Mouse (Mus musculus): ENCODE measurements around the gene Fam3c. TPM values are rescaled to one million over a fixed set of nuclear protein-coding genes. Genes with fewer than 3 reads are reported as not detected.

Gene Fam3c
- total RNA-seq (2021): 10 to 100 TPM; 86.8 to 92.8 TPM
- long read RNA-seq, experiment 1, transcript Fam3c-205 (10 exons, 2,826 nt): major isoform, 56 of 84 reads
- long read RNA-seq, experiment 1, partial matches to known transcripts: 0 of 84 reads
- long read RNA-seq, experiment 1, other reads (novel, unspliced or antisense): 27 of 84 reads
- long read RNA-seq, experiment 2, transcript Fam3c-205 (10 exons, 2,826 nt): major isoform, 31 of 43 reads
- long read RNA-seq, experiment 2, partial matches to known transcripts: 1 of 43 reads
- long read RNA-seq, experiment 2, other reads (novel, unspliced or antisense): 11 of 43 reads

DNA sequence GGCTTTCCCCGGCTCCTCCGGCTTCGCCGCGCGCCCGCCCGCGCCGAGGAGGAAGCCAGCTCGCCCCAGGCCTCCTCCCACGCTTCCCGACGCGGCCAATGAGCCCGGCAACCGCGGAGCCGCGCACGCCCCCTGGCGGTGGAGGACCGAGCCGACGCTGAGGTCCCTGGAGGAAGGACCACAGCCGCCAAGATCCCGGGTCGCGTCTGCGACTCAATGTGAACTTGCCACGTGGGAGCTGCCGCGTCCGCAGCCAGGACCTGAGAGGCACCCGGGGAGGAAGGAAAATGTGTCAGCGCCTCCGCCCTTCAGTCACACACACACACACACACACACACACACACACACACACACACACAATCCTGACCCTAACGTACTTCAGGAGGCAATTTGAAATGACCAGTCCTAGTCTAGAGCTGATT, at the start of gene Fam3c:
TSS of gene Fam3c (minus strand) at position 158 of the 422 bp plus-strand sequence.
- DNase-seq (ENCODE audit: extremely low spot score in 1 of 2, low spot score in 2 of 2): peak; percentile 94 to 96
- TF ChIP-seq CTCF (IDR thresholded peaks at IDR 0.05): peak; percentile 96
- peak within 1 kb of the TSS; percentile 76 for H3K27ac ChIP-seq
- intact Hi-C loops (cut with DNase I): no loop called here
- peak within 1 kb of the TSS; percentile 83 for H3K4me3 ChIP-seq

DNA sequence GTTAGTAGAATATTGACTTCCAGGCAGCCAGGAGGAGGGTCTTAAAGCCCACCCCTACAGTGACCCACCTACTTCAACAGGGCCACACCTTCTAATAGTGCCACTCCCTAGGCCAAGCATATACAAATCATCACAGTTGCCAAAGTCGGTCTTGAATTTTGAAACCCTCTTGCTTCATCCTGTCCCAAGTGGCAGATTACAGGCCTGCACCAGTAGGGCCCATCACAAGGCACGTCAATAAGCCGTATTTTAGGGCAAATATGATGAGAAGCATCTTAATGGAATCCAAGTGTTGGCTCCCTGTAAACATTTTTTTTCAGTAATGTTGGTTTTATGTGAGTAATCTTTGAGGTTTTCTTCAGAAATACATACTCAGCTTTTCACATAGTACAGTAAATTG, 49.0 kb upstream of the Fam3c start:
- intact Hi-C loops (cut with DNase I): no loop called here
- DNase-seq (ENCODE audit: extremely low spot score in 1 of 2, low spot score in 2 of 2): no peak
- Histone ChIP-seq H3K27ac (no peak overlapping the region), H3K4me3 (no peak overlapping the region)
- no peak for TF ChIP-seq CTCF (IDR thresholded peaks at IDR 0.05)

DNA sequence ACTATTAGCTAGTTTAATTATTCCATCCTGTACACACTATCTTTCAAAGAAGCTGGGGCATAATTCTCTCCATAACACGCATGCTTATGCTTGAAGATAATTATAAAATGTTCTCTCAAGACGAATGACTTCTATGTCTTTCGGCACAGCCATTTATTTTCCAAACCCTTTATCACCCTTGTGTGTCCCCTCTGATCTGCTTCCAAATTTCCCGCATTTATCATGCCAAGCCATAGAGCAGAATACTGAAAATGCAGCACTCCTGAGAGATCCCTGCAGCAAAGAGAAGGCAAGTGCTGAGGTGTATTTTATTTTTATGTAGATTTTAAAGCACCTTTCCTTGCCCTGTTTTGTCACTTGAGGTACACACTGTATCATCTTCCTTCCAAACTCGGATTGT, 47.7 kb upstream of the Fam3c start:
- TF ChIP-seq CTCF (IDR thresholded peaks at IDR 0.05): no peak
- Histone ChIP-seq H3K27ac (no peak overlapping the region), H3K4me3 (no peak overlapping the region)
- intact Hi-C loops (cut with DNase I): no loop called here
- no peak for DNase-seq (ENCODE audit: extremely low spot score in 1 of 2, low spot score in 2 of 2)

DNA sequence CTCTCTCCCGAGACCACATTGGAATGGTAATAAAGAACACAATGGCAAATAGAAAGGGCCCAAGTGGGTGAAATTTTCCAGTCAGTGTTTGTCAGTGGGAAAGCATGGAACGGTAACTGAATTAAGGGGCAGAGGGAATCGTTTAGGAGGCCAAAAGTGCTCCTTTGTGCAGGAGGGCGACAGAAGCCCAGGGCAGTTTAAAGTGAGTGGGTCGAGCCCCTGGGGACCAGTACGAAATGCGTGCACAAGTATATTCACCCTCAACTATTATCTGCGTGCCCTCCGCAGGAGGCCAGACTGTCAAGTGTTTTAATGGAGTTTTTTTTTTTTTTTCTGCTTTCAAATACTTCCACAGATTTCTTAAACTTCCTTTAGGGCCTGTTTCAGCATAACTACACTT, 47.3 kb upstream of the Fam3c start:
- intact Hi-C loops (cut with DNase I): no loop called here
- TF ChIP-seq CTCF (IDR thresholded peaks at IDR 0.05): no peak
- DNase-seq (ENCODE audit: extremely low spot score in 1 of 2, low spot score in 2 of 2): no peak
- Histone ChIP-seq H3K27ac (no peak overlapping the region), H3K4me3 (no peak overlapping the region)

DNA sequence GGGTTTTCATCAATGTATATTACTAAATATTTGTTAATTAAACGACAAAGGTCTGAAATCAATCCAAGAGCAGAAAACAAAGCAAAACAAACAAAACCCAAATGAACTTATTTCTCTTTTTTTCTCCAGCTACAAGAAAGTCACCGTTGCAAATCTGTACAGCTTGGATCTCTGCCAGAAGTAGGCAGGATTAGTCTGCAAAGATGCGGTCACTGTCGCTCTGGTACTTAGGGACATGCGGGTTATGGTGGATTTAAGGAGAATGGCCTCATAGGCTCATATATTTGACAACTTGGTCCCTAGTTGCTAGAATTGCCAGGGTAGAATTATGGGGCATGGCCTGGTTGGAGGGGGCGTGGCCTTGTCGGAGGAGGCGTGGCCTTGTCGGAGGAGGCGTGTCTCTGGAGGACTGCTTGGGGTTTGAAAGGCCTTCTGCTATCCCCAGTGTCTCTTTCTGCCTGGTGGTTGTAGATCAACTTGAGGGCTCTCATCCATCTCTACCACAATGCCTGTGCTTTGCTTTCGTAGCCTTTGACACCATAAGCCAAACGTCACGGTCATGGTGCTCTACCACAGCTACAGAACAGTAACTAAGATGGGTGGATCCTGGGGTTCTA, 46.6 kb upstream of the Fam3c start:
- no peak for DNase-seq (ENCODE audit: extremely low spot score in 1 of 2, low spot score in 2 of 2)
- TF ChIP-seq CTCF (IDR thresholded peaks at IDR 0.05): no peak
- Histone ChIP-seq H3K27ac (no peak overlapping the region), H3K4me3 (no peak overlapping the region)
- intact Hi-C loops (cut with DNase I): no loop called here

DNA sequence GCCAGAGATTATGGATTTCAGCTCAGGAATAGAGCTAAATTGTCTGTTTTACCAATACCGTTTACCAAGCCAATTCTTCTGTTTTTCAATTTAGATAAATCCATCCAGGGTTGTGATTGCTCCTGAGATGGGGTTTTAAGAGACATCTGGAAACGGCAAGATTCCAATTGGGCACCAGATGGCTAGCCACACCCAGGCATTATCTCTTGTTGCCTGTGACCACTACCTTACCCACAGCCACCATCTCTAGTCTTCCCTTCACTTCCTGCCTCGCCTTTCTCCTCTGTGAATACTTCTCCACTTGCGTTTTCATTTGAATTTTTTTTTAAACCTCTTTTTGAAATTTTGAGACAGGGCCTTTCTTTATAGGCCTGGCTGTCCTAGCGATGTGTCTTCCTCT, 46.0 kb upstream of the Fam3c start:
- no peak for TF ChIP-seq CTCF (IDR thresholded peaks at IDR 0.05)
- intact Hi-C loops (cut with DNase I): no loop called here
- no peak for DNase-seq (ENCODE audit: extremely low spot score in 1 of 2, low spot score in 2 of 2)
- Histone ChIP-seq H3K4me3 (no peak overlapping the region), H3K27ac (no peak overlapping the region)

DNA sequence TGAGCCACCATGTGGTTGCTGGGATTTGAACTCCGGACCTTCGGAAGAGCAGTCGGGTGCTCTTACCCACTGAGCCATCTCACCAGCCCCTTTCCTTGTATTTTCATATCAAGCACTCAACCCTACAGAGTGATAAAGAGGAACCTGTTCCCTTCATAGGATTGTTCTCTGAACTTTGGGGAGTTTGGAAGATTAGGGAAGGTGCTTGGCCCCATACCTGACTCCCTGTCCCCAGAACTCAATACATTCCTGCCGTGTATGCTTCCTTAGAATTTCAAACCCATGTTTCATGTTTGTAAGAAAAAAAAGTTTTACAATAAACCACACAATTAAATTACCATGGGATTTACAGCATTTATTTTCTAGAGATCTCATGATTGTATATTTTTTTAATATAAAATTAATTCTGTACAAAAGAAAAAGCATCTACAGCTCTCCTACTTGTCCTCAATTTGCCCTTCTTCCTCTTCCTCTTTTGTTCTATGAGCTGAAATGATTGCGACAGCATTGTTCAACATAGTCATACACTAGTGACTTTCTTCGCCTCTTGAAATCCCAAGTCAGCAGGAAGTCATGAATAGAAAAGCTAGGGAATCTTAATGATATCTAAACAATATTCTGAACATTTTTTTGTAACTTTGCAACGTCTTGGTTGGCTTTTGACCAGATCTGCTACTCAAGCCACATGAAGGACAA, 42.2 kb upstream of the Fam3c start:
- no peak overlapping the region for H3K27ac ChIP-seq
- no peak for TF ChIP-seq CTCF (IDR thresholded peaks at IDR 0.05)
- no peak for DNase-seq (ENCODE audit: extremely low spot score in 1 of 2, low spot score in 2 of 2)
- no peak overlapping the region for H3K4me3 ChIP-seq
- intact Hi-C loops (cut with DNase I): no loop called here

DNA sequence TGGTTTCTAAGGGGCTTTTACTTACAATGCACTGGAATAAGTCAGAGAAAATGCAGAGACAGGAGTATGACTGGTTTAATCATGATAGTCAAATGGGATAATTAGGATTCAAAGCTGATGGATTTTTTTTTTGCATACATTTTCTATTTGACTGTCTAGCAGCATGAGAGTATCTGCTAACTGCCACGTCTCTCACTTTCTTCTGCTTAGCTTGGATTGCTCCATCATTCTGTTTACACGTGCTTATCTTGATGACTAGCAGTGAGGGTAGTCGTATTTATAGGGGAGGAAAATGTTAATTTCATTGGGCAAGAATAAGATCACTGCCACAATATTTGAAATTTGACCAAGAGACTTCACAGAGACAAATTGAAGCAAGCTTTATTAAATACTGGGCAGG, 39.2 kb upstream of the Fam3c start:
- intact Hi-C loops (cut with DNase I): no loop called here
- no peak for TF ChIP-seq CTCF (IDR thresholded peaks at IDR 0.05)
- H3K4me3 ChIP-seq: no peak overlapping the region
- no peak overlapping the region for H3K27ac ChIP-seq
- DNase-seq (ENCODE audit: extremely low spot score in 1 of 2, low spot score in 2 of 2): no peak

DNA sequence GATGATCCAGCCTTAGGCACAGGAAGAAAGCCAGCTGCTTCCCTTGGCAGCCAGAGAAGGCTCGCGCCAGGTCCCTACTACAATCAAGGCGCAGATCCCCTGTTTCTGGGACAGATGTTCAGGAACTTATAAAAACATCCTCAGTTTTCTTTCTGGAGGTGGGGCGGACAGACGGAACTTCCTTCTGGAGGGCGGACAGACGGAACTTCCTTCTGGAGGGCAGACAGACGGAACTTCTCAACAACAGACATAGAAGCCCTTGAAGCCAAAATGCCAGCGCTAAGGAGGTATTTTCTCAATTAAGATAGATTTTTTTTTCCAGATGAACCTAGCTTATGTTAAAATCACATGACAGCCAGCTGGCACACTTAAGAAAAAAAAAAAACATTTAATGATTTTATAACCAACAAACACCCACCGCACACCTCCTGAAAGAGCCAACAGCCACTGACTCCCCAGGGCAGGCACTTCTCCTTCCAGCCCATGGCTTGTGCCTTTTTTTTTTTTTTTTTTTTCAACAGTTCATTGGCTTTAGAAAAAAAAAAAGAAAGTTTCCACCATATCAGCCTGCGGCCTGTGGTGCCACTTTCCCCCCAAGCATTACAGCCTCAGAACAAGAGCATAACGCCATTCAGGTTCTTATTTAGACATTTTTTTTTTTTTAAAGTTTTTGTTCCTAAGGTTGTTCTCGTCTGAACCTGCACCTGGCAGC, 34.8 kb upstream of the Fam3c start:
- Histone ChIP-seq H3K27ac (no peak overlapping the region), H3K4me3 (no peak overlapping the region)
- no peak for DNase-seq (ENCODE audit: extremely low spot score in 1 of 2, low spot score in 2 of 2)
- intact Hi-C loops (cut with DNase I): no loop called here
- TF ChIP-seq CTCF (IDR thresholded peaks at IDR 0.05): no peak

DNA sequence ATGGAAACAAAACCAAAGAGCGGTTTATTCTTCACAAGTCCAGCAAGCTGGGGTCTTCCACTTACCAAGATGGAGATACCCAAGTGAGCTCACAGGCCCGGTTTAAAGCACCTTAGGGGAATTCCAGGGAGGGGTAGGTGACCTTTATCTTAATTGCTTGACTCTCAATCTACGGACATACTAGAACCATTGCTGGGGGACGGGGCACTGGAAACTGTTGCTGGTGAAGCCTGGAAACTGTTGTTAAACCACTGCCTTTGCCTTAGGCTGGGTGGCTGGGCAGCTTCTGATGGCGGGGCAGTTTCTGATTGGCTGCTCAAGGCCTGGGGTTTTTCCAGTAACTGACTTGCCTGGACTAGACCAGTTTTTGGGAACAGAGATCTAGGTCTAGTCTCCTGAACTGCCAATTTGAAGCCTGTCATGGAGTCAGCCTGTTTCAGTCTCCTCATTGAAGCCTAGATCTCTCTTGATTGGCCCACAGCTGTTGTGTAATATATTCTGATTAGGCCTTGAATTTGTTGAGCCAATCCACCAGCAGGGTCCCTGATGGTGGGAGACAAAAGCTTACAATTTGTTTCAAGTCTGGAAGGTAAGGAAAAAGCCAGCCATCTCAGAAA, 29.3 kb upstream of the Fam3c start:
- DNase-seq (ENCODE audit: extremely low spot score in 1 of 2, low spot score in 2 of 2): no peak
- TF ChIP-seq CTCF (IDR thresholded peaks at IDR 0.05): no peak
- Histone ChIP-seq H3K4me3 (no peak overlapping the region), H3K27ac (no peak overlapping the region)
- intact Hi-C loops (cut with DNase I): no loop called here

DNA sequence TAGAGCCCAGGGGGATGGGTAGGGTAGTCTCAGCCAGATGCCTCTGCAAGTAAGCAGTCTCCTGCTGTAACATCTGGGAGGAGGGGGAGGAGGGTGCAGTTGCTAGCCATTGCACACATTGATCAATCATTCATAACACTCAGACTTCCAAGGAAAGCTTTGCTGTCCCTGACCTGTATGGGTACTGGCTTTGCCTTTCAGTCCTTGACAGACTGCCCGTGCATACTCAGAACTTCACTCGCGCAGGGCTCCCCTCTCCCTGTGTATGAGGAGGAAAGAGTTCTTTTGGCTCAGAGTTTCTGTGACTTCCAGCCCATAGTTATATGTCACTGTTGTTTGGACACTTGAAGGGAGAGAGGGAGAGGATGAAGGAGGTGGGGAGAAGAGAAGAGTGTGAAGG, 24.2 kb upstream of the Fam3c start:
- no peak overlapping the region for H3K4me3 ChIP-seq
- intact Hi-C loops (cut with DNase I): no loop called here
- TF ChIP-seq CTCF (IDR thresholded peaks at IDR 0.05): no peak
- DNase-seq (ENCODE audit: extremely low spot score in 1 of 2, low spot score in 2 of 2): no peak
- no peak overlapping the region for H3K27ac ChIP-seq

All from left cerebral cortex, adult 2 months (tissue).